Mouse (Mus musculus) spleen, adult 10 weeks (tissue): Measurements from ENCODE around the gene Olfr1030. TPM values are rescaled to one million over a fixed set of nuclear protein-coding genes. Genes with fewer than 3 reads are reported as not detected.

Experiments
- polyA plus RNA-seq: library from polyadenylated mRNA; stranded (reverse); fragments of 350-450 nt; fragmentation: Illumina TruSeq; extraction: RNeasy Lipid Tissue Mini Kit (QIAGEN cat#74804); gene quantifications from one replicate; pipeline ENCODE4 v1.2.3, GENCODE M21; 2015; ENCODE audit warnings: low replicate concordance; ENCODE audit not compliant: insufficient read depth

Gene Olfr1030
- polyA plus RNA-seq = not detected

DNA sequence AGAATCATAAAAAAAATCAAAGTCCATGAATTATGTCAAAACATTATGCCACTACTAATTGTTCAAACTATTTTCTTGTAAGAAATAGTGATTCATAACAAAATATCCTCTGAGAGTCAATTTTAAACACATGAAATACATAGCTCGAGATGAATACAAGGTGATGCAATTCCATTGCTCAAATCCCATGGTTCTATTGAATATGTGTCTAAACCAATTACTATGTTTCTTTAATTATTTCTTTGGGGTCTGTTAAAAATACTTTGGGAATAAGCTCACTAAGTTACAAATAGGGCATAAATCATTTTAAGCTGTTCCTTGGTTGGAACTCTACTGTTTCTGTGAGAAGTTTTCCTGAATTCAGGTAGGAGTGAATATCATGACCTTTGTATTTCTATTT, at the start of gene Olfr1030:
Olfr1030 (plus strand) TSS at position 301 of the 400 bp plus-strand sequence.

DNA sequence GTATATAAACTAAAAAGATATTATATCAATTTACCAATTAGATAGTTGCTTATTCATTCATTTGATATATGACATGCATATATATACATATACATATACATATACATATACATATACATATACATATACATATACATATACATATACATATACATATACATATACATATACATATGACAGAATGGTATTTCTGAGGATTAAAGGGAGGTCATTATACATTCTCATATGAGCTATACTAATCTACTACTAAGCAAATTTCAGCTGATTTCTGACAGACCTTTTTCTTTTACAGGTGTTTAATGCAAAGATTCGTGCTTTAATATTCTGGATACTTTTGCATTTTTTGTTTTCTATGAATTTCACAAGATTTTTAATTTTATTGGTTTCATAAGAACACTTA, 28.9 kb upstream of the Olfr1030 start, which contains the start of gene Olfr1028:
Olfr1028 (plus strand) TSS at position 301 of the 400 bp plus-strand sequence.

DNA sequence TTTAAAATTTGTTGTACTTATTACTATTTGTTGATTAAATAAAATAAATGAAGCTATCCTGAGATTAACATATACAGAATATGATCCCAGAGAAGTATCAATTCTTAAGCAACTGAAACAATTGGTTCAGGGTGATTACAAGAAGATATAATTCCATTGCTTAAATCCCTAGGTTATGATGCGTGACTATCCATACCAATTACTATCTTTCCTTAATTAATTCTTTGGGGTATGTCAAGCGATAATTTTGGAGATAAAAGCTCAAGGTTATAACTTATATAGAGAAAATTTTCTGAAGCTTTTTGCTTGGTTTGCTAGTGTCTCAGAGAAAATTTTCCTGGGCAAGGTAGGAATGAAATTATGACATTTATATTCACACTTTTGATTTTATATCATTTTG, 5.5 kb upstream of the Olfr1030 start, which contains the start of gene Olfr1029:
Olfr1029 (plus strand) TSS at position 301 of the 400 bp plus-strand sequence.

DNA sequence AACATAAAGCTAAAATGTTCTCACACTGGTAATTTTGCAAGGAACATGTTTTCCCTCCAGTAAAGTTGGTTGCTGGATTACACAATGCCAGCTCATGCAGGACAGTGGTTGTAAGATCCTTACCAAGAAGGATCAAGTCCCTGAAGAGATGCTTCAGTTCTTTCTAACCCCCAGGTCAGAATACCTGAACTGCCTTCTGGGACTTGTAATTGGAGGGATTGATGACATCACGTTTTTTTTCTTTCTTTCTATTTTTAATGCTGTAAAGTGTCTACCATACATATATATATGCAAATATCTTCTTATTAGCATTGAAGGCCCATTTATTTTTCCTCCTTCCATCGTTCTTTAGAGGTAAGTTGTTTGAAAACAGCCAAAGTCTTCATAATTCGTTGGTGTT, 10.9 kb downstream of the Olfr1030 start, which contains the start of gene Olfr1031:
Olfr1031 (plus strand) TSS at position 301 of the 400 bp plus-strand sequence.

DNA sequence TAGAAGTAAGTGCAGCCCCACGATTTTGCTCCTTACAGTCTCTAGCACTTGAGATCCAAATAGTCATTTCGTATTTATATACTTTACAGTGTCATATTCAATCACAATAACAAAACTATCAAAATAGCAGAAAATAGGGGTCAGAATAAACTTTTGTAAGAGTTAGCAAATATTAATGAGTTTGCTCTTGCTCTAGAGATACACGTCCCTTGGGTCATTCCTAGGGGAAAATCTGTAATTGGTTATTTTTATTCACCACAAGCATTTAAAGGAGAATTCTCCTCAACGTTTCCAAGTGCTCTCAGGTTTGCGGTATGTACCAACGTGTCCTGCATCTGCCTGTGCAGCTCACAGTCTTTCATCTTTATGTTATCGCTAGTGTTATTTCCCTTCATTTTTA, 26.2 kb downstream of the Olfr1030 start, which contains the start of gene Olfr1032:
Olfr1032 (plus strand) TSS at position 301 of the 400 bp plus-strand sequence.

DNA sequence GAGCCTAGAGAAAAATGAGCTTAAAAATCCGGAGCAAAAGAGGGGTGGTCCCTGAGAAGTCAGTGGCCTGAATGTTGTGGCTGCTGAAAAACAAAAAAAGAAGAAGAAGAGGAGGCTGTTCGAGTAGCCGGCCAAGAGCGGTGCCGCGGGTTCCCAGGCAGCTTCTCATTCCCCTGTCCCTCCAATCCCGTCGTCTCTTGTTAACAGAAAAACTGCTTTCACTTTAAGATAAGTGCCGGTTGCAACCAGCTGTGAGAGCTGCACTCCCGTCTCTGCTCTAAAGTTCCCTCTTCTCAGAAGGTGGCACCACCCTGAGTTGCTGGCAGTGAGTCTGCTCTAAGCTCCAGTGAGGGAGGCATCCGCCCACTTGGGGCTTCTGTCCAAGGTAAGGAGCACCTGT, 41.3 kb downstream of the Olfr1030 start, which contains the start of gene Olfr1033:
Olfr1033 (plus strand) TSS at position 228 of the 400 bp plus-strand sequence.

Other genes starting within 250 kb of the Olfr1030 start
- gene Olfr1012, start 216.5 kb upstream of the Olfr1030 start, polyA plus RNA-seq = not detected
- gene Olfr1013, start 212.2 kb upstream of the Olfr1030 start, polyA plus RNA-seq = not detected
- not detected for gene Olfr1014, start 206.6 kb upstream of the Olfr1030 start, polyA plus RNA-seq
- not detected for gene Olfr1015, start 197.3 kb upstream of the Olfr1030 start, polyA plus RNA-seq
- gene Olfr1016, start 176.7 kb upstream of the Olfr1030 start, polyA plus RNA-seq = not detected
- not detected for gene Olfr1018, start 160.8 kb upstream of the Olfr1030 start, polyA plus RNA-seq
- gene Olfr1019, start 133.8 kb upstream of the Olfr1030 start, polyA plus RNA-seq = not detected
- not detected for gene Olfr1020, start 132.2 kb upstream of the Olfr1030 start, polyA plus RNA-seq
- not detected for gene Olfr1022, start 110.7 kb upstream of the Olfr1030 start, polyA plus RNA-seq
- not detected for gene Olfr1023, start 93.6 kb upstream of the Olfr1030 start, polyA plus RNA-seq
- not detected for gene Olfr1024, start 74.2 kb upstream of the Olfr1030 start, polyA plus RNA-seq
- gene Olfr1025-ps1, start 64.1 kb upstream of the Olfr1030 start, polyA plus RNA-seq = not detected
- gene Olfr1026, start 57.7 kb upstream of the Olfr1030 start, polyA plus RNA-seq = not detected
- gene Olfr1028, start 28.8 kb upstream of the Olfr1030 start, polyA plus RNA-seq = not detected
- not detected for gene Olfr1029, start 5.4 kb upstream of the Olfr1030 start, polyA plus RNA-seq
- not detected for gene Olfr1031, start 11.0 kb downstream of the Olfr1030 start, polyA plus RNA-seq
- gene Olfr1032, start 26.3 kb downstream of the Olfr1030 start, polyA plus RNA-seq = not detected
- gene Olfr1033, start 41.4 kb downstream of the Olfr1030 start, polyA plus RNA-seq = 3.5 TPM
- 0.54 TPM for gene Olfr1034, start 66.6 kb downstream of the Olfr1030 start, polyA plus RNA-seq
- not detected for gene Olfr1036, start 94.7 kb downstream of the Olfr1030 start, polyA plus RNA-seq
- not detected for gene Olfr1037, start 108.1 kb downstream of the Olfr1030 start, polyA plus RNA-seq
- gene Olfr1039, start 156.7 kb downstream of the Olfr1030 start, polyA plus RNA-seq = not detected
- not detected for gene Olfr1040, start 167.5 kb downstream of the Olfr1030 start, polyA plus RNA-seq
- not detected for gene Olfr1042, start 182.6 kb downstream of the Olfr1030 start, polyA plus RNA-seq
- not detected for gene Olfr1043, start 188.2 kb downstream of the Olfr1030 start, polyA plus RNA-seq
- not detected for gene Olfr1044, start 198.5 kb downstream of the Olfr1030 start, polyA plus RNA-seq
- gene Olfr52, start 206.4 kb downstream of the Olfr1030 start, polyA plus RNA-seq = not detected
- not detected for gene Olfr1045, start 223.7 kb downstream of the Olfr1030 start, polyA plus RNA-seq
- not detected for gene Olfr1046, start 240.0 kb downstream of the Olfr1030 start, polyA plus RNA-seq